Mouse (Mus musculus): ENCODE results near the gene Fbxl13. TPM values are rescaled to one million over a fixed set of nuclear protein-coding genes. Genes with fewer than 3 reads are reported as not detected.

Fbxl13 gene
- total RNA-seq, 2 experiments from 2014 or later, result 0.17 to 0.26 TPM

DNA sequence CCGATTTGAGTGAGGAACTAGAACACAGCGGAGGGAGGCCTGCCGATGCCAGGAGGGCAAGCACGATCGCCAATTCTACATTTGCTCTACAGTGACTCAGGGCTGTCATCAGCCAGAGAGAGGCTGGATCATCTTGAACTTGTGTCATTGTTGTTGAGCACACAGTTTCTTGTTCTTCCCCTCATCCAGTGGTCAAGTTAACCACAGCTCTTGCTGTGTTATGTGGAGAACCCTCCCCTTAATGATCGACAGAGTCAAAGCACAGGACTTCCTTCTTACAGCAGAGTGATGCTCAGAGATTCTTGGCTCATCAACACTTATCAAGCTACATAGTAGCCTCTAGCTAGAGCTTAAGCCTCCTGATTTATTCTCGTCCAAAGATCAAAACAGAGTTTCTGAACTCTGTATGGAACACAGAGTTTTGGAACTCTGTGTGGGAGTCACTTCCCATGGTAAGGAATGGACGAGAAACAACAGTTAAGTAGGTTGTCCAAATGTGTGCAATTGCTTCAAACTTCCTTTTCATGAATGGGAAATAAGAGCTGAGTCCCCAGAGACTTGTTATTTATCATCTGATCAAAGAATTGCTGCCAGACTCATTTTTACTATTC is 116.2 kb downstream of the Fbxl13 start:
- no peak for DNase-seq (ENCODE audit: extremely low spot score in 1 of 2, low spot score in 1 of 2)

DNA sequence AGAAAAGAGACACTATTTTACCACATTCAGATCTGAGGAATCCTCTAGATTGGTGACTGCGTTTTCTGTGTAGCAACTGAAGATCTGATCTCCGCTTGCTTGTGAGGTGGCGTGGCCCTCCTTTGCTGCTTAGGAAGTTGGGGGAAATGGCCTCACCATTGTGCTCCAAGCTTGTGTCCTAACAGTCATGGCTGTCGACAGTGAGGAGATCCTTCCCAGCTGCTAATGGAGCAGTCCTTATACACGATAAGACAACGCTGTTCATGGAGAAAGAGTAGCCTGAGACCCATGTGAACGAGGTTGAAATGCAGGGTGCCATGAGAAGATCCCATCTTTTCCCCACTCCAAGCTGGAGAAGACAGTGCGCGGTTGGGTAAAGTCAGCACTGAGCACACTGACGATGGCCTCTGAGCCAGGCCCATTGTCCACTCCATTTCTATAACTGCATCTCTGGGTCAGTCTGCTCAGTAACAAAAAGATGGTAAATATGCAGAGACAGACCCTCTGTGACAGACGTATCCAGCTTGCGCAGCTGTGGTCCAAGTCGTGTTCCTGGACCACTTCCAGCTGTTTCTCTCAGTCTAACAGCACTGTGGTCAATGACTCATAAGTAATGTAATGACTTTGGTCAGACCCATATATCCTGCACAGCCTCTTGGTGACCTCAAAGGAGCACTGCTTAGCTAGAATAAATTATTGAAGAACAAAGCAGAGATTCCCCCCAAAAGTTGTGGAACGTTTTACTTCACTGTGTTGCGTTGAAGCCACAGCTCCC is 117.2 kb downstream of the Fbxl13 start:
- DNase-seq (ENCODE audit: extremely low spot score in 1 of 2, low spot score in 1 of 2), result no peak

DNA sequence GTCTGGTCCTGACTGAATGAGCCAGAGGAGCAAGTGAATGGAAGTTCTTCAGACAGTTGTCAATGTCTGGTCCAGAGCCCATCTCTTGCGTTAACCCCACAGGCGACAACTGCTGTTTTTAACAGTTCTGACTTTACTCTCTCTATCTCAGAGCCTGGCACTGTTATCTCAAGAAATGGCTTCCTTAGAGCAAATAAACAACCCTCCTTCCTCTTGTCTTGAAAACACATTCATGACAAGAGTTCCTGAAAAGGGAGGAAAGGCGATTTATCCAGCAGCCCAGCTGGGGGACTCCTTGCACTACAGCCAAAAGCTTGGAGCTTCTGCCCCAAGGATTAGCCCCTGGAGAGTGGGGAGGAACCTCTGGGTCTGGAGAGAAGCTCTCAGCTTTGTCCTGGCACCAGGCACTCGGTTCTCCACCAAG is 117.9 kb downstream of the Fbxl13 start:
- no peak for DNase-seq (ENCODE audit: extremely low spot score in 1 of 2, low spot score in 1 of 2)

DNA sequence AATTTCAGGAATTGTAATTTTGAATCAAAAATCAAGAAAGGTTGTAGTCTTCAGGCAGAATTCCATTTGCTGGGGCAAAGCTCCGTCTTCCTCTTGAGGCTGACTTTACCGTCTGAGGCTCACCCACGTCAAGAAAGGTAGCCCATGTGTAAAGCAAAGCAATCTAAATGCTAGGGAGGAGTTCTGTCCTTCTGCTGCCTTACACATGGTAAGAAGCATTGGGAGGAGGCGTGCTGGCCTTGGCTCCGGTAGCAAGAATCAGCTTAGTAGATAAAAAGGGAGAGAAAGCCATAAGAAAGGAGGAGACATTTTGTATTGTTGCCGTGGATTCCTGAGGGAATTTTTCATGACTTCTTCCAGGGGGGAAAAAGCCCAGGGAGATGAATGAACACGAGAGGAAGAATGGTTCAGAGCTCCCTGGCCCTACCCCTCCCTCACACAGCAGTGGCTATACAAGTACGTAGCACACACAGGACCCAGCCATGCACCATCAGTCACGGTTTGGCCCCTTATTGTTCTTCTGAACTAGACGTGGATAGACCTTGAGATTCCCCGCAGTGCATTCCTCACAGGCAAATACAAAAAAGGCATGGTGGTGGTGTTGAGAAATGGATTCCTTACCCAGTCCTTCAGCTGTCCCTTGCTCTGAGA is 118.5 kb downstream of the Fbxl13 start:
- no peak for DNase-seq (ENCODE audit: extremely low spot score in 1 of 2, low spot score in 1 of 2)

DNA sequence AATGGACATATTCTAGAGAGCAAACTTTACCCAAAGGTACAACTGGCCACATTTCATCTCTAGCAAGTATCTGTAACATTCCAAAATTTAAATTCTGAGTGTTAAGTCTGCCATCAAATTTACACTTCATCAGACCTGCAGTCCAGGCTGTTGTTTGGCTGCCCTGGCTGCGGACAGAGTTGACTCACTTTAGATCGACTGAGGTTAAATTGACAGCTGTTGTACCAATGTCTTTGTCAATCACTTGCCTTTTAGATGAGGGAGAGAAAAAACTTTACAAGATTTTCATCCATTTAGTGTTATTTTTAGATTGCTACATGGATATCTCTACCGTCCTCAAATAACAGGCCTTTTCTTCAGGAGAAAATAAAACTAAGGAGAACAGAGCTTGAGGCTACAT is 126.3 kb downstream of the Fbxl13 start:
- no peak for DNase-seq (ENCODE audit: extremely low spot score in 1 of 2, low spot score in 1 of 2)

DNA sequence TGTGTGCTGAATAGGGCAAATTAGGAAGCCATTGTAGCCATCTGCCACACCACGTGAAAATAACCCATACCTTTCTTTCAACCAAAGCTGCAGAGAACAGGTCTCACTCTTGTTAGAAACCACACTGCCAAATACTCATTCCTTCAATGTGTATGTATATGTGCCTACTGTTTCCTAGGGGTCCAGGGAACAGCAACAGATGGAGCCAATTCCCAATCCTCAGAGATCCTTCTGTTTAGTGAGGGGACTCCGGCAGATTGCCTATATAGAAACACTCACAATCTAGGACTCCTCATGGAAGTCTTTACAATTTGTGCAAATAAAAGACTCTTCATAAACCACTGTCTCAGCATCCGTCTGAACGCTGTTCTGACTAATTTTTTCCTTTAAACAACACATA is 127.2 kb downstream of the Fbxl13 start:
- no peak for DNase-seq (ENCODE audit: extremely low spot score in 1 of 2, low spot score in 1 of 2)

DNA sequence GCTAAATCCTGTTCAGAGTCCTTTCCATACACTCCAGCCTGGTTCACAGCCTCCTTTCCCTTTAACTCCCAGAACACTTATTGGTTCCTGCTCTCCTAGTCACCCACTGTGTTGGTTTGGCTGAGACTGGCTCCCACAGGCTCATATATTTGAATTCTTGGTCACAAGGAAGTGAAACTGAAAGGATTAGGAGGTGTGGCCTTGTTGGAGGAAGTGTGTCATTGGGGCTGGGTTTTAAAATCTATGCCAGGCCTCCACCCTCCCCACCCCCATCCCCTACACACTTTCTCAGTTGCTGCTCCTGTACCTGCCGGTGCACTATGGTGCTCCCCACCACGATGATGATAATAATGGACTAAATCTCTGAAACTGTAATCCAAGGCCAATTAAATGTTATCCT is 127.9 kb downstream of the Fbxl13 start:
- DNase-seq (ENCODE audit: extremely low spot score in 1 of 2, low spot score in 1 of 2), result no peak

DNA sequence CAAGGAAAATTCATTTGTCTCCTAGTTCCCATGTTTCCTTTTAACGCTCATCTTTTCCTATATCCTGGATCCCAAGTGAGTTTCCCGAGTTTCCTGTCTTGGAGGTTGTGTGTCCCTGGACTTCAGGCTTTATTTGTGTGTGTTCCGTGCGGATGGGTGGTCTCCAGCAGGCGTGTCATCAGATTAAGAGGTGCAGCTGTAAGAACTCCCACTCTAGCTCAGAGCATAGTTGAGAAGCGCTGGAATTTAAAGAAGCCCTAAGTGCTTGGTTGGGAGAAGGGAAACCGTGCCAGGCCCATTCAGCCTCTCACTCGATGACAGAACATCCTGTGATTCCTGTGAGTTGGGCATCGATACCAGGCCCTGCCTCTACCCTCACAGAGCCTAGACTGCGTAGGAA is 132.1 kb downstream of the Fbxl13 start:
- no peak for DNase-seq (ENCODE audit: extremely low spot score in 1 of 2, low spot score in 1 of 2)

DNA sequence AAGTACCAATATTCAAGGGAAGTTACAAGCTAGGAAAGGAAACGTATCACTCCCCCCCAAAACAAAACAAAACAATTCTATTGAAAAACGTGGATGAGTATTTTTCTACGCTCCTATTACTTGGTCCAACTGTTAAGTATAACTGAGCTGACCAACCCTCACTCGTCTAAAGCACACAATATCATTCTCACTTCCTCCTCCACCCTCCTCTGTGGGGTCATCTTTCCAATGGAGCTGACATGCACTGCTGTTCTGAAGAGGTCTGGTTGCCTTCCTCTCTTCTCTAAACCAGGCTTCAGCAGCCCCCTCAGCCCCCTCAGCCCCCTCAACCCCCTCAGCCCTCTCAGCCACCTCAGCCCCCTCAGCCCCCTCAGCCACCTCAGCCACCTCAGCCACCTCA is 135.6 kb downstream of the Fbxl13 start:
- no peak for DNase-seq (ENCODE audit: extremely low spot score in 1 of 2, low spot score in 1 of 2)

DNA sequence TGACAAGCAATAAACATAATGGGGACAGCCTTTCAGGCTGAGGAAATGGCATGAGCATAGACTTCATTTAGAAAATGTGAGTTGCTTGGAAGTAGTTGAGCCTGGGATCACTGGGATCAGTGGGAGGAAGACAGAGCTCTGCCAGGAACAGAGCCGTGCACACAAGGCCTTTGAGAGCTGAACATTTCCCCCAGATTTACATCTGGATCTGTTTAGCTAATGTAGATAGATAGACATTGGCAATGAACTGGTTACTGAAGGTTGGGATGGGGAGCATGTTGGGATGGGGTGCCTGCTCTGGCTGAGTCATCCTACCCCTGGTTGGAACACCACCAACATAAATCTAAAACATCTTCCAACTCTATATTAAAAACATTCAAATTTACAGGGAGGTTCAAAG is 138.5 kb downstream of the Fbxl13 start:
- no peak for DNase-seq (ENCODE audit: extremely low spot score in 1 of 2, low spot score in 1 of 2)

DNA sequence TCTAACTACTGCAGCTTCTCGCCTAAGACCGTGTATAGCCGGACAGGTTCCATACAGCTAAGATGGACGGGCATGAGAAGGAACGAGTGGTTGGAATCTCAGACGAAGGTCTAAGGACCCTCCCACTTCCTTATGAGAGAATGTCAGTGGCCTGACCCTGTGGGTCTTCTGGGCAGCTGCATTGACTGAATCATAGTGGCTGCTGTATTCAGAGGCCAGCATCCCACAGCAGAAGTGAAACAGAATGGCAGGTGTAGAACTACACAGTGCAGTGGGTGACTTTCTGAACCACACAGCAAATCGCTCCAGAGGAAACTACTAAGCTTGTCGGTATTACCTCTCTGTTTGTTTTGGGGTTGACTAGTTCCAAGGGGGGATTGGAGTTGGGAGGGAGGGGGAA is 140.3 kb downstream of the Fbxl13 start:
- DNase-seq (ENCODE audit: extremely low spot score in 1 of 2, low spot score in 1 of 2), result no peak

DNA sequence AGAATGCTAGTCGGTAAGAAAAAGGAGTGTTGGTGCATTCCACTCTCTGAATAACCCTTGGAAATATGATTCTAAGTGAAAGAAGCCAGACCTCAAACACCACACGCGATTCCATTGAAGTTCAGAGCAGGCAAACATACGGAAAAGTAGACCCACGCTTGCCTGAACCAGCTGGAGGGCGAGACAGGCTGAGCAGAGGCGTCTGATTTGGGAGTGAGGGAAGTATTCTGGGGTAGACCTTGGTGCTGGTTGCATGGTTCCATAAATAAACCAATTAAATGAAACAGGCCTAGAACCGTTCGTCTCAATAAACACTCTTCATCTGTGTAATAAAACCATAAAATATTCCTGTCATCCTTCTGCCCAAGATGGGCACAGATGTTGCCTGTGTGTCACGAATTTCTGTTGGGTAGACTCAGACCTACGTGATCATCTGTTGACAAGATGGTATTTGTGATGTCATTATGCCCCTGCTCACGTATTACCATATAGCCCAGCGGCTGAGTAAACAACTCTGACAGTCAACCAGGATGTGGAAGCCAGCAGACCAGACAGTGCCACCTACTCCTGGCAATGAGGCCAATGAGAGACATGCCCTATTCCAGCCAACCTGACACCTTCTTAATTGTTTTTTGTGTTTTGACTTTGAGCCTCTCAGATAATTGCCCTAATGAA is 142.4 kb downstream of the Fbxl13 start:
- no peak for DNase-seq (ENCODE audit: extremely low spot score in 1 of 2, low spot score in 1 of 2)

DNA sequence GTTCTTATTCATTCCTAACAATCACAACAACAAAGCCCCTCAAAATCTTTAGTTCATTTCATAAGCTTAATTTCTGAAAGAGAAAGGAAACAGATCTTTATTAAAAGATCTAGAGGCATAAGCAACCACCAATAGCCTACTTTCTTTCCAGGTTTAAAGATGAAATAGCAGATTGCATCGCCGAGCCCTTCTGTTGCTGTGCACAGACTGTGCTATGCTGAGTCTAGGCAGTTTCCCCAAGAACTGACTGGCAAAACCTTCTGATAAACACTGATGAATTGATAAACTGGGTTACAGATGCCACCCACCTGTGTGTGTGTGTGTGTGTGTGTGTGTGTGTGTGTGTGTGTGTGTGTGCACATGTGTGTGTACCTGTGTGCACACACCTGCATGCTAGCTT is 144.5 kb downstream of the Fbxl13 start:
- DNase-seq (ENCODE audit: extremely low spot score in 1 of 2, low spot score in 1 of 2), result no peak

DNA sequence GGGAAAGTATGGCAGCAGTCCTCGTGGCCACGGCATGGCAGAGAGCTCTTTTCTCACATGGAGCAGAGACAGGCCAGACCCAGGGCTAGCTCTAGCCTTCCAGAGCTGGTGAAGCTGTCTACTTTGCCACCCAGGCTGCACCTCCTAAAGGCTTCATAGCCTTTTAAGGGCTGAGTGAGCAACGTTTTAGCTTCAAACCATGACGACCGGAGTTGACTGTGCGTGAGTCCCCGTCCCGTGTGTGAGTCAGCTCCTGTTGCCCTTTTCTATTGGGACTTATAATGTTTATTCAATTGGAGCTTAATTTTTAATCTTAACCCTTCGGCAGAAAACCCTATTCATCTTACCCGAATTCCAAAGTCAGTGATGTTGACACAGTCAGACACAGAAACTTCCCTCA is 145.3 kb downstream of the Fbxl13 start:
- DNase-seq (ENCODE audit: extremely low spot score in 1 of 2, low spot score in 1 of 2), result no peak

DNA sequence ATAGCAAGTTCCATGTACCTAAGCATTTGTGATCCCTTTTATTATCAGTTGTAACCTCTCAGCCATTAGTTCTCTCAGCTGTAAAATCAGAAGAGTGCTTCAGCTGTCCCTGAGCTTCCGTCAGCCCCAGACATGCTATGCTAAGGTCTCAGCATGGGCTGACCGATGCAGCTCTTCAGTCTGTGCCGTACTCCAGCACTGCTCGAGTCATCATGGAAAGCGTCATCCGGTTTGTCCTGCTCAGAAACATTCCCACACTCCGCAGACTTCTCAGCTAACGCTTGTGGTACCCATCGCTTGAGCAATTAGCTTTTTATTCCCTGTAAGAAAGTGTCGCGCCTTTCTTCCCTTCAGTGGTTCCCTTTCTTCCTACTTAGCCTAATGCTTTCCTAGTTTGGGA is 146.5 kb downstream of the Fbxl13 start:
- no peak for DNase-seq (ENCODE audit: extremely low spot score in 1 of 2, low spot score in 1 of 2)

DNA sequence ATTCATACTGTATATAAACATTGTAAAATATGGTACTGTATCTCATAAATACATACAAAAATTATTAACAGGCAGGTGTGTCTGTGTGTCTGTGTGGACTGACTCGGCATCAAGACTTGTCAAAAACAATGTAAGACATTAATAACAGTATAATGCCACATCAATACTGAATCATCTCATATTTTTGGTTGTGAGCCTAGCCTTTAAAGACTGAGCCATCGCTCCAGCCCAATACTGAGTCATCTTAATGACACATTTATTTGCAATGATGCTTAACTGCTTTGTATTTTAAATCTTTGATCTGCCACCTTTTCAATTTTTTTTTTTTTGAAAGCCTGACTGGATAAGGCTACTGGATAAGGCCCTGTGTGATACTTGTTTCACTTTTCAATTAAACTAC is 146.9 kb downstream of the Fbxl13 start:
- DNase-seq (ENCODE audit: extremely low spot score in 1 of 2, low spot score in 1 of 2), result no peak

DNA sequence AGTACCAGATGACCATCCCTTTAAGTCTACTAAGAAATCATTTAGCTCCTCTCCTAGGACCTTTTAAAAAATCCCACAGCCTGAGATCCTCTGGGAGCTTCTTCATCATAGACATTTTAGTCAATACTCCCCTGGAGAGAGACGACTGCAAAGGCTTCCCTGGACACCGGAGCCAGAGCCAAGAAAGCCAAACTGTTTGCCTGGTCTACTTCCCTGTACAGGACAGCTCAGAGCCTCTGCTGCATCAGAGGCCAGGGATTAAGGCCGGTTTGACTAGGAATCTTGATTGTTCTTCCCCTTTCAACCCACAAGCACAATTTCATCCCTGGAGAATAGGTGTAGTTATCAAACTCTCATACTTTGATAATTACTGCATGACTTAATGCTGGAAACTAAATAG is 148.6 kb downstream of the Fbxl13 start:
- DNase-seq (ENCODE audit: extremely low spot score in 1 of 2, low spot score in 1 of 2), result no peak

DNA sequence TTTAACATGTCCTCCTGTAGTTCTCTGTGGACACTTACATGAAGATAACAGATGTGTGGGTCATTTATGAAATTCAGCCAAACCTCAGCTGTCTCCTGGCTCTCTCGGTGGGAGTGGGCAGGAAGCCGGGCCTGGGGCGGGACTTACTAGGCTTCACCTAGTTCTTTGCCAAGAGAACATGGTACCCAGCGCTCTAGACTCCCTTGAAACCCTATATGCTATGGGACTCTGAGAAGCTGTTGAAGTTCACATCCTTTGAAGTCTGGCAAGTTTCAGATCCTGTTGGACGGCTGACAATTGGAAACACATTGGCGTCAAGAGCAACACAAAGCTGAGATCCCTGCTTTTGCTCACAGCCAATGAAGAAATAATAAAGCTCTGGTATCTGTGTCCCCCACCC is 149.1 kb downstream of the Fbxl13 start:
- DNase-seq (ENCODE audit: extremely low spot score in 1 of 2, low spot score in 1 of 2), result no peak

DNA sequence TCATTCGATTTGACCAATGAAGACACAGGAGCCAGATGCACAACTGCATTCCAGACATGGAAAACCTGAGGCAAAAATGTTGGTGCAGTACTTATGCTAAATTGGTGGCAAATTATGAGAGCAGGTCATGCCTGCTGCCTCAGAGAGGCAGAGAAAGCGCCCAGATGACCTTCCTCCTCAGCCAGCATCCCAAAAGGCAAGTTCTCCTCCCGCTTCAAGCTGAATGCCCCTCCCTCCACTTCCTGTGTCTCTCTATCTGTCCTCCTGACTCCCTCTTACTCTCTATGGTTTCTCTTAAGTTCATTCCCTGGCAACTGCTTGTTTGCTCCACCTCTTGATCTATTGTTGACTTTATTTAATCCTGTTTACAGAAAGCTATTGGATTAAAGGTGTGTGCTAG is 150.7 kb downstream of the Fbxl13 start:
- no peak for DNase-seq (ENCODE audit: extremely low spot score in 1 of 2, low spot score in 1 of 2)

DNA sequence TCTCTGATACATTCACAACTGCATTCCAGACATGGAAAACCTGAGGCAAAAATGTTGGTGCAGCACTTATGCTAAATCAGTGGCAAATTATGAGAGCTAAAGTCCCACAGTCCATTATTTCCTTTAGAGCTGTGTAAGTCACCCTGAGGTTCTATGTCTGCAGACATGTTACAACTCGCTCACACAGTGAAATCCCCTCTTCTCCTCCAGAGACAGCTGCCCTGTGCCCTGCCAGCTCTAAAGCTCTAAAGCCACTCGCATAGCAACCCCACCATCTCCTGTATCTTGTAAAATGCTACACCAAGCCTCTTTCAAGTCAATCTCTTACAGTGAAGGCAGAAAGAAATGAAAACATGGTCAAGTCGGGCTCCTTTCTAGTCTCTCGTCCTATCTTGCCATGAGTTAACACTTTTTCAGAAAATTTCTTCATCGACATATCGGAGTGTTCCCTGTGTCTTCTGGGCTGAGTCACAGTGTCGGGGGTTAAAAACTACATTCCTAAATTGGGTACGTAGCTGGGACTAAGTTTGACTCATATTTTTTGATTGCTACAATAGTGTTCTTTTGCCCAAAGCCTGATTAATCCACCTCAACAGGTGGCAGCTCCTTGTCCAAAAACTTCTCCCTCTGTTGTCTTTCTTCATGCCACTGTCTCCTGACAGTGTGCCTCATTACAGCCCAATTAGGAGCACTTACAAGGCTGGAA is 152.0 kb downstream of the Fbxl13 start:
- no peak for DNase-seq (ENCODE audit: extremely low spot score in 1 of 2, low spot score in 1 of 2)

DNA sequence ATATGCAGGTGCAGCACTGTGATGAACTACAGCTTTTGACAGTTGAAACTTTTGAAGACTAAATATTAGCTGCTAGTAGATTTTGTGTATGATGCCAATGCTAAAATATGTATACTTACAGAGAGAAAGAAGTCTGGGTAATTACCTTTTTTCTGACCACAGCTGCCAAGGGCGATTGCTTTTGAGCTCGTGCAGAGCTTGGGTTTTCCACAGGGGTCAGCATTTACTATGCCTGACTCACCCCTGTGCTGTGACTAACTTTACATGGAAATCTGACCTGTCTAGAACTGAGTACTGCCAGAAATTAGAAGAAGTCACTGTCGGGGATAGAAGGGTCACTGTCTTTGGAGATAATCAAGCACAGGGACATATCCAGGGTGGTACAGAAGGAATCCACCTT is 153.2 kb downstream of the Fbxl13 start:
- no peak for DNase-seq (ENCODE audit: extremely low spot score in 1 of 2, low spot score in 1 of 2)

Data from layer of hippocampus, postnatal 25 days (tissue).